Mouse (Mus musculus): ENCODE results near the gene Polr3e. TPM values are rescaled to one million over a fixed set of nuclear protein-coding genes. Genes with fewer than 3 reads are reported as not detected.

Polr3e gene
- total and polyA plus RNA-seq, 2 experiments: 4.7 to 8.7 TPM

- TF ChIP-seq POLR2A (IDR thresholded peaks at IDR 0.05; ENCODE audit: extremely low read depth, insufficient read depth, low read length) (no peak), CTCF (IDR thresholded peaks at IDR 0.05; ENCODE audit: low read depth, low read length) (no peak)
- Histone ChIP-seq H3K9ac (ENCODE audit: low read depth, low read length) (no peak overlapping the region), H3K27ac (replicated peaks; ENCODE audit: insufficient read depth, low read depth, low read length) (no peak overlapping the region), H3K79me2 (ENCODE audit: control insufficient read depth, insufficient read depth, low read length) (no peaks in the 10 kb centered on the region), H3K4me3 (ENCODE audit: insufficient read depth, low read depth, low read length) (no peak overlapping the region), H3K4me1 (ENCODE audit: control insufficient read depth, insufficient read depth, low read length) (no peaks in the 10 kb centered on the region), H3K27me3 (ENCODE audit: control insufficient read depth, insufficient read depth, low read length) (no peaks in the 10 kb centered on the region), H3K36me3 (ENCODE audit: control insufficient read depth, insufficient read depth, low read length) (no peaks in the 10 kb centered on the region)
- WGBS: 81% methylated on average over 7 of the region's 7 CpGs
- no peak for DNase-seq (ENCODE audit: extremely low read depth, low read depth, low spot score)
These were observed 42.6 kb upstream of the Polr3e start for GRCm38 (mm10) chr7:120874764-120875539.

DNA sequence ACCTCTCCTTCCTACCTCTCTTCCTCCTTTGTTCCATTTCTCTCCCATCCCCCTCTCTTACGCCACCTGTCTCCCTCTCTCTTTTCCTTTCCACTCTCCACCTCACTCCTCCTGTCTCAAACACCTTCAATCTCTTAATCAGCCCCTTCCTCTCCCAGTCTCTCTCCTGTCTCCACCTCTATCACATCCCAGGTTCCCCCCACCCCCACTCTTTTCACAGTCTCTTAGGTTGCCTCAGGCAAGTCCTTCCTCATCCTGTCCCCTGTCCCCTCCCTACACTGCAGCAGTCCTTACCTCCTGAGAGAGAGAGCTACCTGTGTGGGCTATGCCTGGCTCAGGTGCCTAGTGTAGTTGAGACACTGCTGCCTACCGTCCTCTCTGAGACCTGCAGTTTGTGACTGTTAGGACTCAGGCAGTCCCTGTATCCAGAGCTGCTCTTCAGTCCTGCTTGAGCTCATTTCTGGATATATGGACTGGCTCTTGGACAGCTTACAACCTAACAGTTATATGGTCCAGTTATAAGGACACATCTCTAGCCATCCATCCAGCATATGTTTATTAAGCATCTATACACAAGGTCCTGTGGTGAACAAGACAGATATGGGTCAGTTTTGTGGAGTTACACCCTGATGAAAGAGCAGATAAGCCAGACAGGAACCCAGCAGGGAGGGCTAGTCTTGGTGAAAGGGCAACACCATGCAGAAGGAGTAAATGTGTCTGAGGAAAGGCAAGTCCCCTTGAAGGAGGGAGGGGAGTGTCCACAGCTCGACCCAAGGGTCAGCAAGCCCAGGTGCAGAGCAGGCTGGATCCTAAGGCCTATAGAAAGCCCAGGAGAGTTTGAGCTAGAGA is 41.8 kb upstream of the Polr3e start:
- no peak overlapping the region for H3K4me3 ChIP-seq (ENCODE audit: insufficient read depth, low read depth, low read length)
- DNase-seq (ENCODE audit: extremely low read depth, low read depth, low spot score): no peak
- H3K79me2 ChIP-seq (ENCODE audit: control insufficient read depth, insufficient read depth, low read length): no peaks in the 10 kb centered on the region
- 86% methylated on average over 3 of the region's 3 CpGs for WGBS
- H3K27ac ChIP-seq (replicated peaks; ENCODE audit: insufficient read depth, low read depth, low read length): no peak overlapping the region
- no peaks in the 10 kb centered on the region for H3K4me1 ChIP-seq (ENCODE audit: control insufficient read depth, insufficient read depth, low read length)
- no peak for TF ChIP-seq CTCF (IDR thresholded peaks at IDR 0.05; ENCODE audit: low read depth, low read length)
- TF ChIP-seq POLR2A (IDR thresholded peaks at IDR 0.05; ENCODE audit: extremely low read depth, insufficient read depth, low read length): no peak
- H3K36me3 ChIP-seq (ENCODE audit: control insufficient read depth, insufficient read depth, low read length): no peaks in the 10 kb centered on the region
- no peaks in the 10 kb centered on the region for H3K27me3 ChIP-seq (ENCODE audit: control insufficient read depth, insufficient read depth, low read length)
- H3K9ac ChIP-seq (ENCODE audit: low read depth, low read length): no peak overlapping the region

DNA sequence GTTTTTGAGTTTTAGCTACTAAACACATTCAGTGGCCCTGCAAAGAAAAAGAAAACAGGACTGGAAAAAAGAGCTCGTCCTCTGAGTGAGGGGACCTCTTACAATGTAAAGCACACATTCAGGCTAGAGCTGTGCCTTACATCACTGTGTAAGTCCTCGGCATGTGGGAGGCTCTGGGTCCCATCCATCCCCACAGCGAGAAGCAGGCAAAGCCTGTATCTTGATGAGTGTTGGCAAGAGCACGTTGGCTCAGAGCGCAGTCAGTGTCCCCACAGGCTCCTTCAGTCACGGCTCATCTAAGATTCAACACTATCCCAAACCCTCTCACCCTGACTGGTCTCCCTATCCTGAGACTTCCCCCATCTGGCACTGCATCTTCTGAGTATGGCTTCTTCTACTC is 39.3 kb upstream of the Polr3e start:
- Histone ChIP-seq H3K79me2 (ENCODE audit: control insufficient read depth, insufficient read depth, low read length) (no peaks in the 10 kb centered on the region), H3K27ac (replicated peaks; ENCODE audit: insufficient read depth, low read depth, low read length) (no peak overlapping the region), H3K27me3 (ENCODE audit: control insufficient read depth, insufficient read depth, low read length) (no peaks in the 10 kb centered on the region), H3K36me3 (ENCODE audit: control insufficient read depth, insufficient read depth, low read length) (no peaks in the 10 kb centered on the region), H3K9ac (ENCODE audit: low read depth, low read length) (no peak overlapping the region), H3K4me1 (ENCODE audit: control insufficient read depth, insufficient read depth, low read length) (no peaks in the 10 kb centered on the region), H3K4me3 (ENCODE audit: insufficient read depth, low read depth, low read length) (no peak overlapping the region)
- WGBS: 91% methylated on average over 6 of the region's 6 CpGs
- TF ChIP-seq CTCF (IDR thresholded peaks at IDR 0.05; ENCODE audit: low read depth, low read length): no peak
- TF ChIP-seq POLR2A (IDR thresholded peaks at IDR 0.05; ENCODE audit: extremely low read depth, insufficient read depth, low read length): no peak
- DNase-seq (ENCODE audit: extremely low read depth, low read depth, low spot score): no peak

- H3K79me2 ChIP-seq (ENCODE audit: control insufficient read depth, insufficient read depth, low read length): no peaks in the 10 kb centered on the region
- no peaks in the 10 kb centered on the region for H3K27me3 ChIP-seq (ENCODE audit: control insufficient read depth, insufficient read depth, low read length)
- no peak overlapping the region for H3K27ac ChIP-seq (replicated peaks; ENCODE audit: insufficient read depth, low read depth, low read length)
- no peak overlapping the region for H3K9ac ChIP-seq (ENCODE audit: low read depth, low read length)
- H3K36me3 ChIP-seq (ENCODE audit: control insufficient read depth, insufficient read depth, low read length): no peaks in the 10 kb centered on the region
- DNase-seq (ENCODE audit: extremely low read depth, low read depth, low spot score): no peak
- WGBS: 95% methylated on average over 3 of the region's 3 CpGs
- TF ChIP-seq CTCF (IDR thresholded peaks at IDR 0.05; ENCODE audit: low read depth, low read length) (no peak), POLR2A (IDR thresholded peaks at IDR 0.05; ENCODE audit: extremely low read depth, insufficient read depth, low read length) (no peak)
- H3K4me3 ChIP-seq (ENCODE audit: insufficient read depth, low read depth, low read length): no peak overlapping the region
- H3K4me1 ChIP-seq (ENCODE audit: control insufficient read depth, insufficient read depth, low read length): no peaks in the 10 kb centered on the region
These were observed 37.6 kb upstream of the Polr3e start for GRCm38 (mm10) chr7:120879972-120880371.

- 0 out of 2 replicates have a peak, but pooled peaks cover 2% of the 10 kb centered on the region for H3K36me3 ChIP-seq (ENCODE audit: control insufficient read depth, insufficient read depth, low read length)
- no peaks in the 10 kb centered on the region for H3K4me1 ChIP-seq (ENCODE audit: control insufficient read depth, insufficient read depth, low read length)
- WGBS: 98% methylated on average over 4 of the region's 4 CpGs
- H3K27ac ChIP-seq (replicated peaks; ENCODE audit: insufficient read depth, low read depth, low read length): no peak overlapping the region
- no peak overlapping the region for H3K9ac ChIP-seq (ENCODE audit: low read depth, low read length)
- H3K4me3 ChIP-seq (ENCODE audit: insufficient read depth, low read depth, low read length): no peak overlapping the region
- H3K27me3 ChIP-seq (ENCODE audit: control insufficient read depth, insufficient read depth, low read length): no peaks in the 10 kb centered on the region
- H3K79me2 ChIP-seq (ENCODE audit: control insufficient read depth, insufficient read depth, low read length): no peaks in the 10 kb centered on the region
- no peak for TF ChIP-seq CTCF (IDR thresholded peaks at IDR 0.05; ENCODE audit: low read depth, low read length)
- TF ChIP-seq POLR2A (IDR thresholded peaks at IDR 0.05; ENCODE audit: extremely low read depth, insufficient read depth, low read length): no peak
- no peak for DNase-seq (ENCODE audit: extremely low read depth, low read depth, low spot score)
These were observed 36.8 kb upstream of the Polr3e start for GRCm38 (mm10) chr7:120880770-120881169.
